Mouse (Mus musculus): ENCODE data around the gene Nav2. TPM values are rescaled to one million over a fixed set of nuclear protein-coding genes. Genes with fewer than 3 reads are reported as not detected.

Nav2 gene
- polyA plus RNA-seq, 1 experiment from 2014 or later: 18.2 TPM

DNA sequence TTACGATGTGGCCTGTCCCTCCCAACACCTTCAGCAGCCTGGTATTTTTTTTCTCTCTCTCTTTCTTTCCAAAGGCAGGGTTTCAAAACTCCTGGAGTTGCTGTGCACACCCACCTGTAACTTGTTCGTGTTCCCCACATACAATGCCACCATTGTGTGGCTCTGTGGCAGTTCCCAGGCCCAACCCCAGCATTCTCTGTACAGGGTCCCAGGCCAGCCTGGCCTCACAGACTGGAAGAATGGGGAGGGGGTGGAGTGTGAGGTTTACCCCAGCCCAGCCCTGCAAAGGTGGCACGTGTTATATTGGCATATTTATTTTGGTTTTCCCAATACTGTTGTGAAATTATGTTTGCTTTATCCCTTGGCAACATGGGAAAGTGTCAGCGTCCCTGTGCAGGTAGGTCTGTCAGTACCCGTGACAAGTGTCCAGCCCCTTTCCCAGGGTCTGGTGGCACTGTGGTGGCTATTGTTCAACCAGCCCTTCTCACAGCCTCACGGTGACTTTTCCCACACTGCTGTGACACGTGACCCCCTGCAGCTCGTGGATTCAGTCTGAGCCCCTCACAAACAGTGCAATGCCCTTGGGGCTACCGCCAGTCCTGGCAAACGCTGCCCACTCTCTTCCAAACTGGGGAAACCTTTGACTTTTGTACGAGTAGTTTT, 443.2 kb downstream of the Nav2 start:
- Histone ChIP-seq H3K4me2 (ENCODE audit: low read depth, low read length) (no peak overlapping the region), H3K4me1 (ENCODE audit: control insufficient read depth, insufficient read depth, low read length) (no peaks in the 10 kb centered on the region; the same call in 1 of the 2 replicates), H3K36me3 (ENCODE audit: control insufficient read depth, insufficient read depth, low read length) (no peaks in the 10 kb centered on the region), H3K27ac (ENCODE audit: low read length) (peak overlapping the region; percentile 6; the same call in 1 of the 2 replicates), H3K27me3 (ENCODE audit: control insufficient read depth, insufficient read depth, low read length) (no peaks in the 10 kb centered on the region), H3K9me3 (replicated peaks; ENCODE audit: control insufficient read depth, low read length) (no peaks in the 10 kb centered on the region), H3K9ac (ENCODE audit: low read length) (no peak overlapping the region), H3K4me3 (replicated peaks; ENCODE audit: low read length) (no peak overlapping the region)
- WGBS: 53% methylated on average over 11 of the region's 11 CpGs
- peak; percentile 61; the same call in 1 of the 2 replicates for ATAC-seq (ENCODE audit: insufficient read depth, low FRiP score)

- no peaks in the 10 kb centered on the region for H3K9me3 ChIP-seq (replicated peaks; ENCODE audit: control insufficient read depth, low read length)
- no peaks in the 10 kb centered on the region for H3K36me3 ChIP-seq (ENCODE audit: control insufficient read depth, insufficient read depth, low read length)
- no peak for ATAC-seq (ENCODE audit: insufficient read depth, low FRiP score)
- no peak overlapping the region for H3K4me2 ChIP-seq (ENCODE audit: low read depth, low read length)
- no peak overlapping the region for H3K27ac ChIP-seq (ENCODE audit: low read length)
- 83% methylated on average over 18 of the region's 18 CpGs for WGBS
- H3K9ac ChIP-seq (ENCODE audit: low read length): no peak overlapping the region
- H3K4me3 ChIP-seq (replicated peaks; ENCODE audit: low read length): no peak overlapping the region
- H3K4me1 ChIP-seq (ENCODE audit: control insufficient read depth, insufficient read depth, low read length): no peaks in the 10 kb centered on the region
- H3K27me3 ChIP-seq (ENCODE audit: control insufficient read depth, insufficient read depth, low read length): no peaks in the 10 kb centered on the region
These were observed 449.1 kb downstream of the Nav2 start for GRCm38 (mm10) chr7:49357441-49358165.

GRCm38 (mm10) chr7:49359120-49359519, 450.6 kb downstream of the Nav2 start:
- Histone ChIP-seq H3K27ac (ENCODE audit: low read length) (no peak overlapping the region), H3K4me3 (replicated peaks; ENCODE audit: low read length) (no peak overlapping the region), H3K36me3 (ENCODE audit: control insufficient read depth, insufficient read depth, low read length) (no peaks in the 10 kb centered on the region), H3K4me1 (ENCODE audit: control insufficient read depth, insufficient read depth, low read length) (no peaks in the 10 kb centered on the region), H3K4me2 (ENCODE audit: low read depth, low read length) (no peak overlapping the region), H3K9me3 (replicated peaks; ENCODE audit: control insufficient read depth, low read length) (no peaks in the 10 kb centered on the region), H3K27me3 (ENCODE audit: control insufficient read depth, insufficient read depth, low read length) (no peaks in the 10 kb centered on the region), H3K9ac (ENCODE audit: low read length) (no peak overlapping the region)
- 91% methylated on average over 3 of the region's 3 CpGs for WGBS
- no peak for ATAC-seq (ENCODE audit: insufficient read depth, low FRiP score)

DNA sequence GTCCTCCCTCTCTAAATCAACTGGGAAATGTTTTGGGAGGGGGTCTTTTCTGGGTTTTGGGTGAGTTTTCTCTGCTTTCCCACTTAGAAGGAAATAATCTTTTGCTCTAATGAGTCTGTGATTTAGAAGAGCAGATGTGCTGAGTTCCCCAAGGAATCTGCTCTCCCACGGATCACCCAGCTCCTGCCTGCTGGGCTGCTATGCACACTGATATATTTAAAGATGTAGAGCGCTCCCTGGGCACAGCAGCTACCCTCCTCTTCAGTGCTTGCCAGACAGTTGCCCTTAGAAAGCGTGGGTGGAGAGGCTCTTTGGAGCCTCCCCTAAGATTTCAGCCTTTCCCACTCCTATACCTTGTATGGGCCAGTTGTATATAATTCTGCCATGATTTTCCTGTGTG, 452.1 kb downstream of the Nav2 start:
- WGBS: 68% methylated on average over 3 of the region's 3 CpGs
- H3K9me3 ChIP-seq (replicated peaks; ENCODE audit: control insufficient read depth, low read length): no peaks in the 10 kb centered on the region
- H3K4me3 ChIP-seq (replicated peaks; ENCODE audit: low read length): no peak overlapping the region
- H3K4me2 ChIP-seq (ENCODE audit: low read depth, low read length): no peak overlapping the region
- no peaks in the 10 kb centered on the region for H3K36me3 ChIP-seq (ENCODE audit: control insufficient read depth, insufficient read depth, low read length)
- H3K4me1 ChIP-seq (ENCODE audit: control insufficient read depth, insufficient read depth, low read length): no peaks in the 10 kb centered on the region
- H3K27ac ChIP-seq (ENCODE audit: low read length): no peak overlapping the region
- no peak for ATAC-seq (ENCODE audit: insufficient read depth, low FRiP score)
- H3K9ac ChIP-seq (ENCODE audit: low read length): no peak overlapping the region
- no peaks in the 10 kb centered on the region for H3K27me3 ChIP-seq (ENCODE audit: control insufficient read depth, insufficient read depth, low read length)

GRCm38 (mm10) chr7:49361465-49362090, 453.1 kb downstream of the Nav2 start:
- no peaks in the 10 kb centered on the region for H3K36me3 ChIP-seq (ENCODE audit: control insufficient read depth, insufficient read depth, low read length)
- no peak overlapping the region for H3K27ac ChIP-seq (ENCODE audit: low read length)
- H3K27me3 ChIP-seq (ENCODE audit: control insufficient read depth, insufficient read depth, low read length): no peaks in the 10 kb centered on the region
- ATAC-seq (ENCODE audit: insufficient read depth, low FRiP score): no peak
- 81% methylated on average over 9 of the region's 9 CpGs for WGBS
- H3K9me3 ChIP-seq (replicated peaks; ENCODE audit: control insufficient read depth, low read length): no peaks in the 10 kb centered on the region
- H3K4me3 ChIP-seq (replicated peaks; ENCODE audit: low read length): no peak overlapping the region
- no peaks in the 10 kb centered on the region for H3K4me1 ChIP-seq (ENCODE audit: control insufficient read depth, insufficient read depth, low read length)
- H3K4me2 ChIP-seq (ENCODE audit: low read depth, low read length): no peak overlapping the region
- no peak overlapping the region for H3K9ac ChIP-seq (ENCODE audit: low read length)

GRCm38 (mm10) chr7:49364486-49365162, 456.1 kb downstream of the Nav2 start:
- WGBS: 93% methylated on average over 13 of the region's 13 CpGs
- Histone ChIP-seq H3K27me3 (ENCODE audit: control insufficient read depth, insufficient read depth, low read length) (no peaks in the 10 kb centered on the region), H3K4me3 (replicated peaks; ENCODE audit: low read length) (no peak overlapping the region), H3K36me3 (ENCODE audit: control insufficient read depth, insufficient read depth, low read length) (no peaks in the 10 kb centered on the region), H3K9ac (ENCODE audit: low read length) (no peak overlapping the region), H3K27ac (ENCODE audit: low read length) (no peak overlapping the region), H3K9me3 (replicated peaks; ENCODE audit: control insufficient read depth, low read length) (no peaks in the 10 kb centered on the region), H3K4me2 (ENCODE audit: low read depth, low read length) (no peak overlapping the region), H3K4me1 (ENCODE audit: control insufficient read depth, insufficient read depth, low read length) (no peaks in the 10 kb centered on the region)
- no peak for ATAC-seq (ENCODE audit: insufficient read depth, low FRiP score)

- Histone ChIP-seq H3K9me3 (replicated peaks; ENCODE audit: control insufficient read depth, low read length) (no peaks in the 10 kb centered on the region), H3K4me2 (ENCODE audit: low read depth, low read length) (no peak overlapping the region), H3K27me3 (ENCODE audit: control insufficient read depth, insufficient read depth, low read length) (no peaks in the 10 kb centered on the region), H3K9ac (ENCODE audit: low read length) (no peak overlapping the region), H3K4me1 (ENCODE audit: control insufficient read depth, insufficient read depth, low read length) (no peaks in the 10 kb centered on the region), H3K4me3 (replicated peaks; ENCODE audit: low read length) (no peak overlapping the region), H3K27ac (ENCODE audit: low read length) (no peak overlapping the region), H3K36me3 (ENCODE audit: control insufficient read depth, insufficient read depth, low read length) (no peaks in the 10 kb centered on the region)
- no peak for ATAC-seq (ENCODE audit: insufficient read depth, low FRiP score)
- 68% methylated on average over 5 of the region's 5 CpGs for WGBS
These were observed 460.1 kb downstream of the Nav2 start for GRCm38 (mm10) chr7:49368590-49368989.

DNA sequence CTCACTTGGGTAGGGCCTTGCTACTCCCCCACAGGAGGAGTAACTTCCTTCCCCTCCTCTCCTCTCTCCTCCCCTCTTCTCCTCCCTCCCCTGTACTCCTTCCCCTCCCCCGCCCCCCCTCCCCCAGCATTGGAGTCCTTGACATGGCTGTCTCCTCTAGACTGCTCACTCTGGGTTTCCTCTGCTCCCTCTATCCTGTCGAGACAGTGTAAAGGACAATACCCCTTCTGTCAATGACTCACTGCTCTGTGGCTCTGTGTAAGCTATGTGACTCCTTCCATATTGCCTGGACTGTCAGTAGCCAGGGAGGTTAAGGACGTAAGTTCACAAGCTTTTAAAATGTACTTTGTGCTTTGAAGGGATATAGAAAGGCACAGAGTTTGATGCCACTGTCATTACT, 460.5 kb downstream of the Nav2 start:
- Histone ChIP-seq H3K4me3 (replicated peaks; ENCODE audit: low read length) (no peak overlapping the region), H3K9ac (ENCODE audit: low read length) (no peak overlapping the region), H3K27me3 (ENCODE audit: control insufficient read depth, insufficient read depth, low read length) (no peaks in the 10 kb centered on the region), H3K36me3 (ENCODE audit: control insufficient read depth, insufficient read depth, low read length) (no peaks in the 10 kb centered on the region), H3K4me2 (ENCODE audit: low read depth, low read length) (no peak overlapping the region), H3K9me3 (replicated peaks; ENCODE audit: control insufficient read depth, low read length) (no peaks in the 10 kb centered on the region), H3K4me1 (ENCODE audit: control insufficient read depth, insufficient read depth, low read length) (no peaks in the 10 kb centered on the region), H3K27ac (ENCODE audit: low read length) (no peak overlapping the region)
- ATAC-seq (ENCODE audit: insufficient read depth, low FRiP score): no peak
- 64% methylated on average over 3 of the region's 3 CpGs for WGBS
